Mouse (Mus musculus): ENCODE results near the gene Mb21d2. TPM values are rescaled to one million over a fixed set of nuclear protein-coding genes. Genes with fewer than 3 reads are reported as not detected.

Gene Mb21d2
- polyA plus RNA-seq, 1 experiment from 2014 or later: 9.6 TPM

DNA sequence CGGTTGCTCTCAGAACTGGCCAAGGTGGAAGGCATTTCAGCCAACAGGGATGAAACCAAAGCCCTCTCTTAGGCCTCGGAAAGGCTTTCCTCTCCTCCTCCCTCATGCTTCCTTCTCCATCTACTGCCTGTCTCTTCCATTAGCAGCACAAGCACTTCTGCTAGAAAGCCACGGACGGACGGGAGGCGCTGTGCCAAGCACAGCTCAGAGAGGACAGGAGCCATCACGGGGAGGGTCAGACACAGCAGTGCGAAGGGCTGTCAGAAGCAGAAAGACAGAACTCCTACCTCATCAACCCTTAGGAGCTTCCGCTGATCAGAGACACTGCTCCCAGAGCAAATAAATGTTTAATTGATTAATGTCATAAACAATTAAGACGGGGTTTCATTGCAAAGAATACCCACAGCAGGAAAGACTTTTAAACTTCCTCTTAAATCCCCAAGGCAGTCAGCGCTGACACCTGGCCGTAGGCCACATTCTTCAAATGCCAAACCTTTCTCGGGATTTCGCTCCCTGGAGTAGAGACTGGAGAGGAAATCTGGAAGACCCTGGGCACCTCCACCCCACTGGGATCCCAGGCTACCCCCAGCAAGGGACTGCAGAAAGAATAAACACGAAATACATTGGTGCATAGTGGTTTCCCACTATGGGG, 30.8 kb downstream of the Mb21d2 start:
- ATAC-seq (ENCODE audit: insufficient number of reproducible peaks, insufficient read depth, low FRiP score, low TSS enrichment, low read depth): no peak
- Histone ChIP-seq H3K9ac (replicated peaks) (no peak overlapping the region), H3K36me3 (peaks cover 6% of the 10 kb centered on the region; the same call in 1 of the 2 replicates), H3K4me2 (peak overlapping the region; percentile 19), H3K27ac (no peak overlapping the region), H3K4me1 (replicated peaks) (peaks cover 40% of the 10 kb centered on the region), H3K27me3 (peaks cover 6% of the 10 kb centered on the region; the same call in 1 of the 2 replicates), H3K9me3 (no peaks in the 10 kb centered on the region), H3K4me3 (replicated peaks) (no peak overlapping the region)
- WGBS: 21% methylated on average over 15 of the region's 15 CpGs

DNA sequence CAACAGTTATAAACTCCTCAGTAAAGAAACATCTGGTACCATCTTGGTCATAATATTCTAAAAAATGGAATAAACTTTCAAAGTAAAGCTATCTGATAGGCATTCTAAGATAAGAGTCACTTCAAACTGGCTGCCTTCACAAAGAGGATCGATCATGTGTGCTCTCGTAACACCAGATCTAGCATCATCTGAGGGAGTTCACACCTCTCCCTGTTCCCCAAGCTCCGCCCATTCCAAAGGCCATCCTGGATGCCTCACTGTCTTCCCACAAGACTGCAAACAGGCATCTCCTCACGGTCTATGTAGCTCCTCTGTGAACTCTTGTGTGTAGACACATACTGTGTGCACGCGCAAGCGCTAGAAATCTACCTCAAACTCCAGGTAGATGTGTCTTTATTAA, 32.9 kb downstream of the Mb21d2 start:
- no peak overlapping the region for H3K4me3 ChIP-seq (replicated peaks)
- no peaks in the 10 kb centered on the region for H3K9me3 ChIP-seq
- WGBS: 93% methylated on average over 7 of the region's 7 CpGs
- no peaks in the 10 kb centered on the region for H3K36me3 ChIP-seq
- ATAC-seq (ENCODE audit: insufficient number of reproducible peaks, insufficient read depth, low FRiP score, low TSS enrichment, low read depth): no peak
- no peak overlapping the region for H3K27ac ChIP-seq
- peaks cover 46% of the 10 kb centered on the region for H3K4me1 ChIP-seq (replicated peaks)
- no peak overlapping the region for H3K9ac ChIP-seq (replicated peaks)
- peaks cover 6% of the 10 kb centered on the region; the same call in 1 of the 2 replicates for H3K27me3 ChIP-seq
- H3K4me2 ChIP-seq: no peak overlapping the region

DNA sequence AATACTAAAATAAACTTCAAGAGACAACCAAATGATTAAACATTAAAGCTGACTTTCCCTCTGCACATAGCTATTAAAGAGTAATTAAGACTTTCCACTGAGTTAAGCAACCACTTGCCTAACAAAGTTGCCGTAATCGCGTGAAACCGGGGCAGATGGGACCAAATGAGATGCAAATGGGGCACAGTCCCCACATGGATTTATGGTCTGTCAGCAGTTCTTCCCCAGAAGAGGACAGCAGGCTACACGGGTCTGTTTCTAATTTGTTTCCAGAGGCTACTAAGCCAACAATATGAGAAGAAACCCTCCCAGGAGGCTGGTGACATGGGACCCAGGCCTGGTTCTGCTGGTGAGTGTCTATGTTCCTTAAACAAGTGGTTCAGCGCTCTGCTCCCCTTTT, 34.6 kb downstream of the Mb21d2 start:
- H3K4me1 ChIP-seq (replicated peaks): peaks cover 50% of the 10 kb centered on the region
- no peak overlapping the region for H3K27ac ChIP-seq
- H3K9me3 ChIP-seq: peaks cover 3% of the 10 kb centered on the region
- H3K9ac ChIP-seq (replicated peaks): no peak overlapping the region
- H3K27me3 ChIP-seq: no peaks in the 10 kb centered on the region
- no peak for ATAC-seq (ENCODE audit: insufficient number of reproducible peaks, insufficient read depth, low FRiP score, low TSS enrichment, low read depth)
- peaks cover 3% of the 10 kb centered on the region; the same call in 1 of the 2 replicates for H3K36me3 ChIP-seq
- no peak overlapping the region for H3K4me2 ChIP-seq
- H3K4me3 ChIP-seq (replicated peaks): no peak overlapping the region
- 15% methylated on average over 6 of the region's 6 CpGs for WGBS

DNA sequence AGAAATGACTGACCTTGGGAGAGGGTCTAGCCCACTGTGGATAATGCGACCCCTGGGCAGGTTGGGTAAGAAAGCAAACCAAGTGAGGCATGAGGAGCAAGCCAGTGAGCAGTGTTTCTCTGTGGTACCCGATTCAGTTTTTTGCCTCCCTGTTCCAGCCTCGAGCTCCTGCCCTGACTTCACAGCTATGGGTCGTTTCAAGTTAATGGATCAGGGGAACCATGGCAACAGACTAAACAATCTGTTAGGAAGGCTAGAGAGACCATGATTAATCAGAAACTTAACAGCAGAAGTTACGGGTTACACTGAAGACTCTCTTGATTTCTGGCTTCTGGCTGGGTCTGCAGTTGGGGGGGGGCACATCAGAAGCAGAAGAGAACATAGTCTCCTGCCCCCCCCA, 36.2 kb downstream of the Mb21d2 start:
- no peak overlapping the region for H3K4me3 ChIP-seq (replicated peaks)
- peaks cover 13% of the 10 kb centered on the region; the same call in 1 of the 2 replicates for H3K36me3 ChIP-seq
- H3K9ac ChIP-seq (replicated peaks): no peak overlapping the region
- no peaks in the 10 kb centered on the region for H3K27me3 ChIP-seq
- no peak for ATAC-seq (ENCODE audit: insufficient number of reproducible peaks, insufficient read depth, low FRiP score, low TSS enrichment, low read depth)
- 20% methylated on average over 5 of the region's 5 CpGs for WGBS
- no peak overlapping the region for H3K27ac ChIP-seq
- H3K4me2 ChIP-seq: no peak overlapping the region
- peaks cover 34% of the 10 kb centered on the region for H3K4me1 ChIP-seq (replicated peaks)
- H3K9me3 ChIP-seq: peaks cover 8% of the 10 kb centered on the region

DNA sequence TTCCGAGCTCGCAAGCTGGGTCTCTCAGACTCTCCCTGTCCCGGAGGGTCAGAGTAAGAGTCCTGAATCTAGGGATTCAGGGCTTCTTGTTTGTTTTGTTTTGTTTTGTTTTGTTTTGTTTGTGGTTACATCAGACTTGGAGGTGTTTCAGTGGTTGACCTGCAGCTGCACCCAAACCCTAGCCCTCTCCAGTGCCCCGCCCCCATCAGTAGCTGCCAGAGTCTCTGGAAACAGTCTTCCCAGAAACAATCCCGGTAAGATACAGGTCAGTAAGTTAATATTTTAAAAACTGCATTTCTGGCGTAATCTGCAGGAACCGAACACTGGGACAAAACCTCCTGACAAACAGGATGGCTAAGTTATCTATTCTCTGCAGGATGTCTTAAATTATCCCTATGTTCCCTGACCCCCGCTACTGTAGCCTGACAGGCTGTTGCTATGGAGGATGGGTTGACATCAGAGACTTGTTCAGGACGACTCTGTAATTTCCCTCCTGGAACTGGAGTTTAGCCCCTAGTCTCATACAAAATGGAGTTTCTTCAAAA, 43.2 kb downstream of the Mb21d2 start:
- Histone ChIP-seq H3K4me2 (no peak overlapping the region), H3K9ac (replicated peaks) (no peak overlapping the region), H3K36me3 (peaks cover 13% of the 10 kb centered on the region; the same call in 1 of the 2 replicates), H3K27ac (no peak overlapping the region), H3K4me3 (replicated peaks) (no peak overlapping the region), H3K9me3 (peaks cover 8% of the 10 kb centered on the region), H3K4me1 (replicated peaks) (peaks cover 38% of the 10 kb centered on the region), H3K27me3 (no peaks in the 10 kb centered on the region)
- no peak for ATAC-seq (ENCODE audit: insufficient number of reproducible peaks, insufficient read depth, low FRiP score, low TSS enrichment, low read depth)
- 72% methylated on average over 9 of the region's 9 CpGs for WGBS

DNA sequence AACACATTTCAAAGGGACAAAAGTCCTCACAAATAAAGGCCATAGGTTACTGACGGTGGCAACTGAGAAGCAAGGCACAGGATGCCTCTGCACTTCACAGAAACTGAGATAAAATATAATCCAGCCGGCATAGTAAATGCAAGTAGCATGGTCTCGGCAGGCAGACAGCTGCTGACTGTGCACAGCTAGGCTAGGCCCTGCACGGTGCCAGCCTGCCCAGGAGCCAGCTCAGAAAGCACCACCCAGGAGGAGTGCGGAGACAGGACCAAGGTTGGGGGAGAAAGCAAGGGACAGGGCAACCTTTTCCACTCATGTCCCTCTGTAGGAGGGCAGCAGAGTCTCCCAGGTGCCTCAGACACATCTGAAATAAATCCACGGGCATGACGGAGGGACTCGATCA, 44.0 kb downstream of the Mb21d2 start:
- Histone ChIP-seq H3K4me2 (no peak overlapping the region), H3K9ac (replicated peaks) (no peak overlapping the region), H3K27me3 (no peaks in the 10 kb centered on the region), H3K4me3 (replicated peaks) (no peak overlapping the region), H3K4me1 (replicated peaks) (peaks cover 45% of the 10 kb centered on the region), H3K36me3 (peaks cover 13% of the 10 kb centered on the region; the same call in 1 of the 2 replicates), H3K9me3 (peaks cover 8% of the 10 kb centered on the region), H3K27ac (no peak overlapping the region)
- ATAC-seq (ENCODE audit: insufficient number of reproducible peaks, insufficient read depth, low FRiP score, low TSS enrichment, low read depth): no peak
- WGBS: 87% methylated on average over 8 of the region's 8 CpGs

DNA sequence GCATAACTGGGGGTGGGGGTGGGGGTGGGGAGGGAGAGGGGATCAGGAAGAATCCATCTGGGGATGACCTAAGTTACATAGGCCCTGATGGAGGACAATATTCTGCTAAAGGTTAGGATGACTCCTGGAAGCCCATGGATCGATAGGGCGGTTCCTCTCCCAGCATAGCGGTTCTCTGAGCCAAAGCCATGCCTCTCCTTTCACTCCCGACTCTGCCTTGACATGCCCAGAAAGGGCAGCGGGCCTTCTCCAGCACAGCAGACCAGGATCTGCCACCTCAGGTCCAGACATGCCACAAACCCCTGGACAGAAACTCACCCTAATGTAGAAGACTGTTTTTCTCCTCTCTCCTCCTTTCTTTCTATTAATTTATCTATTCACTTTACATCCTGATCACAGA, 44.8 kb downstream of the Mb21d2 start:
- ATAC-seq (ENCODE audit: insufficient number of reproducible peaks, insufficient read depth, low FRiP score, low TSS enrichment, low read depth): no peak
- Histone ChIP-seq H3K27ac (no peak overlapping the region), H3K4me3 (replicated peaks) (no peak overlapping the region), H3K9ac (replicated peaks) (no peak overlapping the region), H3K4me1 (replicated peaks) (peaks cover 48% of the 10 kb centered on the region), H3K27me3 (no peaks in the 10 kb centered on the region), H3K36me3 (peaks cover 8% of the 10 kb centered on the region; the same call in 1 of the 2 replicates), H3K9me3 (peaks cover 2% of the 10 kb centered on the region; the same call in 1 of the 2 replicates), H3K4me2 (no peak overlapping the region)
- WGBS: 75% methylated on average over 5 of the region's 5 CpGs

DNA sequence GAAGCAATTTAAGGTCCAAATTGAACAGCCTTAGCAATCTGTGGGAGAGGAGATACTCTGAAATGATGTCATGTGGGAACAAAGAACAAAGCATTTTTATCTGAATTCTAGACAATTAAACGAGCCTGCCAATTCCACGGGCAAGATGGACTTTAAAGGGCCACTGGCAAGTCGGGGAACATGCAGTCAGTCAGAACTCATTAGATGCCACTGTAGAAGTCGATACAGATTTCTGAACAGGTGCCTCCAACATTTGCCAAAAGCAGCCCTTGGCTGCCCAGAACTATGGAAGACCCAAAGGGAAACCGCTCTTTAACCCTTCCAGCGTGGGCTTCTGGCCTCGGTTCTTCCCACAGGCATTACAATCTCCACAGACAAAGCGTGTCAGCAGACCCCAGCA, 45.8 kb downstream of the Mb21d2 start:
- WGBS: 67% methylated on average over 8 of the region's 8 CpGs
- H3K4me1 ChIP-seq (replicated peaks): peaks cover 54% of the 10 kb centered on the region
- no peak overlapping the region for H3K27ac ChIP-seq

DNA sequence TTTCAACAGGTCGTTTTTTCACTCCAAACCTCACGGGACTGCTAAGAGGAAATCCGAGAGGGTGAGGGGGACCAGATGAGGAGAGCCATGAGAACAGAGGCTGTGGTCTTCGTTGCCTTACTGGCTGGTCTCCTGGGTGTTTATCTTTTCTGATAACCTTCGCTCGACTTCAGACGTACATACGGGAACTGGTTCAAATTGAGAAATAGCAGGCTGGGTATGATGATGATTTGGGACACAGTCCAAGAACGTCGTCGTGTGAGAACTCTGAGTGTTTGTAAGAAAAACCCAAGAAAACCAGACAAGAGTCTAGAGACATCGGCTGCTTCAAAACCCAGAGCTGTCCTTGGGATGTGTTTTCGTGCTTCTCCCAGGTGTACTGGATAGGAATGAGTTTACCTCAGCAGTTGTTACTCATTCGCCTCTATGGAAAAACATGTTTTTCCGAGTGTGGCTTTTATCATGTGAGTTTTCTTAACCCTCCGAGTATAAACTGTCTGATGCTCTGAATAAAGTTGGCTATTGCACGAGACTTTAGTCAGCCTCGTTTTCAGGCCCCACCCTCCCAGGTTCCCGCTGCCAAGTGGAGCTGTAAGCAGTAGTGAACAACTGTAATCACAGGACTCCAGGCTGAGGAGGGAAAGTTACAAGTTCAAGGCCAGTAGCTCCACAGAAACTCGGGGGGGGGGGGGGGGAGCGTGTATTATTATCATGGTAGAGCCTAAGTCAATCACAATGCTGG, 46.6 kb downstream of the Mb21d2 start:
- WGBS: 57% methylated on average over 21 of the region's 21 CpGs
- Histone ChIP-seq H3K4me1 (replicated peaks) (peaks cover 57% of the 10 kb centered on the region), H3K4me3 (replicated peaks) (no peak overlapping the region), H3K9ac (replicated peaks) (no peak overlapping the region), H3K27ac (no peak overlapping the region), H3K9me3 (no peaks in the 10 kb centered on the region), H3K4me2 (no peak overlapping the region), H3K27me3 (no peaks in the 10 kb centered on the region), H3K36me3 (no peaks in the 10 kb centered on the region)
- ATAC-seq (ENCODE audit: insufficient number of reproducible peaks, insufficient read depth, low FRiP score, low TSS enrichment, low read depth): no peak

More for the DNA sequence above, 45.8 kb downstream of the Mb21d2 start:
- H3K9ac ChIP-seq (replicated peaks): no peak overlapping the region
- H3K4me3 ChIP-seq (replicated peaks): no peak overlapping the region
- H3K27me3 ChIP-seq: no peaks in the 10 kb centered on the region
- no peak for ATAC-seq (ENCODE audit: insufficient number of reproducible peaks, insufficient read depth, low FRiP score, low TSS enrichment, low read depth)
- no peaks in the 10 kb centered on the region for H3K9me3 ChIP-seq
- no peak overlapping the region for H3K4me2 ChIP-seq
- H3K36me3 ChIP-seq: no peaks in the 10 kb centered on the region

DNA sequence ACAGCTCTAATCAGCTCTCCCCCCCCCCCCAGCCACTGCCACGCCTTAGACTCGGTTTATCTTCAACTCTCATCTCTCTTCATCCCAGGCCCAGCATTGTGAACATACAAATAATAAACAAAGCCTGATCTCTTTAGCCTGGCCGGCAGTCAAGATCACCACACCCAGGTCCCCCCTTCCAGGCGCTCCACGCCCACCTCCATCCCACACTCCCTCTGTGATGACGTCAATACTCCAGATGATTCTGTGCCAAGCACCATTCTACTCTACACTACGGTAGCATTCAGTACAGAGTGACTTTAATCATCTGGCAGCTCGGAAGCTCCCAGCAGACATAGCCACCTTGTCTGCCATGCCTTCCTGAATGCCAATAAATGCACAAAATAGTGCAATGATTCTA, 47.7 kb downstream of the Mb21d2 start:
- no peaks in the 10 kb centered on the region for H3K36me3 ChIP-seq
- no peaks in the 10 kb centered on the region for H3K9me3 ChIP-seq
- no peak overlapping the region for H3K9ac ChIP-seq (replicated peaks)
- ATAC-seq (ENCODE audit: insufficient number of reproducible peaks, insufficient read depth, low FRiP score, low TSS enrichment, low read depth): no peak
- H3K4me1 ChIP-seq (replicated peaks): peaks cover 61% of the 10 kb centered on the region
- H3K27ac ChIP-seq: no peak overlapping the region
- no peak overlapping the region for H3K4me2 ChIP-seq
- no peak overlapping the region for H3K4me3 ChIP-seq (replicated peaks)
- H3K27me3 ChIP-seq: no peaks in the 10 kb centered on the region
- WGBS: 50% methylated on average over 8 of the region's 8 CpGs

DNA sequence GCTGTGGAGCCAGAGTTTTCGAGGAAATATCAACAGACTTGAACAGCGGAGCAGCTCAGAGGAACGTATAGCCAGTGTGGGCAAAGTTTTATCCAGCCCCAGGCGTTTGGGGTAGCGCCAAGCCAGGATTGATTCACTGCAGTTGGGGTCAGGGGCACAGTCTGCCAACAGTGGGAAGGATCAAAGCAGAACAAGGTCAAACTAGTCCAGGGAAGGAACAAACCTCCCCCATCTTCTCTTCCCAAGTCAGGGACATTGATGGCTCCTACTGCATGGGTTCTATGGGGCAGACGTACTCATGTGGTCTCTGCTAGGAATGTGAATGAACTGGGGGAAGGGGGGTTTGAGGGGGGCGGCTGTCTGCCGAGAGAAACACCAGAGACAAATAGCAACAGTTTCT, 48.7 kb downstream of the Mb21d2 start:
- no peak overlapping the region for H3K4me2 ChIP-seq
- no peak overlapping the region for H3K9ac ChIP-seq (replicated peaks)
- no peak overlapping the region for H3K4me3 ChIP-seq (replicated peaks)
- H3K36me3 ChIP-seq: no peaks in the 10 kb centered on the region
- ATAC-seq (ENCODE audit: insufficient number of reproducible peaks, insufficient read depth, low FRiP score, low TSS enrichment, low read depth): no peak
- 7% methylated on average over 8 of the region's 8 CpGs for WGBS
- H3K4me1 ChIP-seq (replicated peaks): peaks cover 57% of the 10 kb centered on the region
- H3K9me3 ChIP-seq: no peaks in the 10 kb centered on the region
- H3K27ac ChIP-seq: no peak overlapping the region
- no peaks in the 10 kb centered on the region for H3K27me3 ChIP-seq
